Mouse (Mus musculus) thymus, postnatal 0 days (tissue): ENCODE data around the gene Gm5294. TPM values are rescaled to one million over a fixed set of nuclear protein-coding genes. Genes with fewer than 3 reads are reported as not detected.

ENCODE experiments used
- DNase-seq: peaks from one replicate; pipeline ENCODE4 v3.0.0-alpha.2; 2015; ENCODE audit warnings: low spot score
- polyA plus RNA-seq: library from polyadenylated mRNA; unstranded; fragments of >200 nt; fragmentation: Nextera tagmentation; extraction: Ambion mirVana; gene quantifications from 2 replicates; pipeline ENCODE4 v1.2.1, GENCODE M21; 2015

Gene Gm5294
- 0.48 TPM in 1 of 2 replicates, not detected in the other for polyA plus RNA-seq

GRCm38 (mm10) chr5:138819780-138820179 lies at the start of gene Gm5294:
Gene Gm5294 (plus strand): TSS chr5:138820080.
- DNase-seq: no peak

- DNase-seq: no peak
Measured at GRCm38 (mm10) chr5:138775096-138775495, 44.8 kb upstream of the Gm5294 start.

- no peak for DNase-seq
Measured at GRCm38 (mm10) chr5:138776346-138776745, 43.5 kb upstream of the Gm5294 start.

GRCm38 (mm10) chr5:138778731-138779463 lies 41.0 kb upstream of the Gm5294 start:
- DNase-seq: no peak

GRCm38 (mm10) chr5:138779655-138780054 lies 40.2 kb upstream of the Gm5294 start:
- no peak for DNase-seq

GRCm38 (mm10) chr5:138782697-138783096 lies 37.2 kb upstream of the Gm5294 start:
- no peak for DNase-seq

GRCm38 (mm10) chr5:138783181-138783580 lies 36.7 kb upstream of the Gm5294 start:
- no peak for DNase-seq

- DNase-seq: no peak
Measured at GRCm38 (mm10) chr5:138785986-138786515, 33.8 kb upstream of the Gm5294 start.

GRCm38 (mm10) chr5:138787648-138788047 lies 32.2 kb upstream of the Gm5294 start:
- no peak for DNase-seq

GRCm38 (mm10) chr5:138788481-138789211 lies 31.2 kb upstream of the Gm5294 start:
- no peak for DNase-seq

GRCm38 (mm10) chr5:138790954-138791480 lies 28.9 kb upstream of the Gm5294 start:
- DNase-seq: no peak

GRCm38 (mm10) chr5:138801588-138802116 lies 18.2 kb upstream of the Gm5294 start:
- DNase-seq: no peak

GRCm38 (mm10) chr5:138804286-138804685 lies 15.6 kb upstream of the Gm5294 start:
- no peak for DNase-seq

- DNase-seq: no peak
Measured at GRCm38 (mm10) chr5:138809767-138810166, 10.1 kb upstream of the Gm5294 start.

GRCm38 (mm10) chr5:138820717-138821332 lies 945 bp downstream of the Gm5294 start:
- no peak for DNase-seq

- no peak for DNase-seq
Measured at GRCm38 (mm10) chr5:138825090-138825489, 5.2 kb downstream of the Gm5294 start.

GRCm38 (mm10) chr5:138833406-138833805 lies 13.5 kb downstream of the Gm5294 start:
- no peak for DNase-seq

GRCm38 (mm10) chr5:138834910-138835309 lies 15.0 kb downstream of the Gm5294 start:
- no peak for DNase-seq

- no peak for DNase-seq
Measured at GRCm38 (mm10) chr5:138840981-138841380, 21.1 kb downstream of the Gm5294 start.

- no peak for DNase-seq
Measured at GRCm38 (mm10) chr5:138843168-138843824, 23.4 kb downstream of the Gm5294 start.

- no peak for DNase-seq
Measured at GRCm38 (mm10) chr5:138846506-138846905, 26.6 kb downstream of the Gm5294 start.
